Mouse (Mus musculus): ENCODE measurements around the gene Filip1l. TPM values are rescaled to one million over a fixed set of nuclear protein-coding genes. Genes with fewer than 3 reads are reported as not detected.

Filip1l gene
- polyA plus RNA-seq, 1 experiment from 2014 or later = 25.5 TPM

DNA sequence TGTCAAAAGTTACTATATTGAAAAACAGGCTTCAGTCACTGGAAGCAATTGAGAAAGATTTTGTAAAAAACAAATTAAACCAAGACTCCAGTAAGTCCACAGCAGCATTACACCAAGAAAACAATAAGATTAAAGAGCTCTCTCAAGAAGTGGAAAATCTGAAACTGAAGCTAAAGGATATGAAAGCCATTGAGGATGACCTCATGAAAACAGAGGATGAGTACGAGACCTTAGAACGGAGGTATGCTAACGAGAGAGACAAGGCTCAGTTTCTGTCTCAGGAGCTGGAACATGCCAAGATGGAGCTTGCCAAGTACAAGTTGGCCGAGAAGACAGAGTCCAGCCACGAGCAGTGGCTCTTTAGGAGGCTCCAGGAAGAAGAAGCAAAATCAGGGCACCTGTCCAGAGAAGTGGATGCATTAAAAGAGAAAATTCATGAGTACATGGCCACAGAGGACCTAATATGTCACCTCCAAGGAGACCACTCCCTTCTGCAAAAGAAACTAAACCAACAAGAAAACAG is 218.0 kb downstream of the Filip1l start:
- Histone ChIP-seq H3K27ac (no peak overlapping the region), H3K36me3 (peaks cover 29% of the 10 kb centered on the region), H3K9ac (replicated peaks) (no peak overlapping the region), H3K4me3 (replicated peaks) (no peak overlapping the region), H3K27me3 (no peaks in the 10 kb centered on the region), H3K4me1 (replicated peaks) (peaks cover 14% of the 10 kb centered on the region), H3K9me3 (no peaks in the 10 kb centered on the region), H3K4me2 (no peak overlapping the region)
- 91% methylated on average over 5 of the region's 5 CpGs for WGBS
- ATAC-seq (ENCODE audit: insufficient number of reproducible peaks, insufficient read depth, low FRiP score, low TSS enrichment, low read depth) = no peak

DNA sequence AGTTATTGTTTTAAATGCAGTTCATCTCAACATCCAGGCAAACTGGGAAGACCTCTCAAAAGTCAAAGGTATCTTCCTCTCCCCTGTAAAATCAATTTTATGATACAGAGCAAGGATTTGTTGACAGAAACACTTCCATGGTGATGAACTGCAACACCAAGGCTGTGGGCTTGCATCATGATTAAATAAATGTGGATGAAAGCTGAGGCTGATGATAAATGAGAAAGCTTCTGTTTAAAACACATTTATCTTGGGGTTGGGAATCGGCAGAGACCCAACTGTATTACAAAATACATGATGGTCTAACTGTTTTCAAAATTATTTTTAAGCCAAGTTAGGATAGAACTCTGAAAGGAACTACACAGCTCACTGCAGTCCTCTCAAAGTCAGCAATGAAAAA is 220.9 kb downstream of the Filip1l start:
- no peak overlapping the region for H3K4me3 ChIP-seq (replicated peaks)
- 86% methylated on average over 1 of the region's 1 CpGs for whole genome bisulfite sequencing

DNA sequence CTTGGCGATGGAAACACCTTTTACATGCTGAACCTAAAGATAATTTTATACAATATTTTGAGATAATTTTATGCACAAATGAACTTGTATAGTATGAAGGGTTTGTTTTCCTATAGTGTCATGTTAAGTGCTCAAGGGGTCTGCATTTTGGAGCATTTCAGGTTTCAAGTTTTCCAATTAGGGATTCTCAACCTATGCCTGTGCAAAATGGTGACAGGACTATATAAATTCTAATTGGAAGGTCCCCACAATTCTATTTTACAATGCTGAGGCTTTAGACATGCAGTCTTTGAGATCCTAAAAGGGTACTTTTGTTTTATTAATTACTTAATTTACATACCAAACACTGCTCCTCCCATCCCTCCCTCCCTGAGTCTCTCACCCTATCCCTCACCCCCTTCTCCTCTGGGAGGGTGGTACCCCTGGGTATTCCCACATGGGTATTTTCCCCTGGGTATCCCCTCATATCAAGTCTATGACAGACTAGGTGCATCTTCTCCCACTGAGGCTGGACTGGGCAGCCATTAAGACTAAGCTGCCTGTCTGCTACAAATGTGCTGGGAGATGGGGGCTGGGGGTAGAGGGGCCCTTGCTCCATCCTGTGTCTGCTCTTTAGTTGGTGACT is 223.0 kb downstream of the Filip1l start:
- Histone ChIP-seq H3K36me3 (peaks cover 15% of the 10 kb centered on the region), H3K4me3 (replicated peaks) (no peak overlapping the region), H3K27ac (no peak overlapping the region), H3K27me3 (no peaks in the 10 kb centered on the region), H3K9ac (replicated peaks) (no peak overlapping the region), H3K4me1 (replicated peaks) (peaks cover 14% of the 10 kb centered on the region), H3K4me2 (no peak overlapping the region), H3K9me3 (no peaks in the 10 kb centered on the region)
- 94% methylated on average over 1 of the region's 1 CpGs for WGBS
- no peak for ATAC-seq (ENCODE audit: insufficient number of reproducible peaks, insufficient read depth, low FRiP score, low TSS enrichment, low read depth)

More for the DNA sequence above, 220.9 kb downstream of the Filip1l start:
- Histone ChIP-seq H3K27me3 (no peaks in the 10 kb centered on the region), H3K9ac (replicated peaks) (no peak overlapping the region), H3K4me1 (replicated peaks) (peaks cover 14% of the 10 kb centered on the region), H3K9me3 (no peaks in the 10 kb centered on the region), H3K4me2 (no peak overlapping the region), H3K36me3 (peaks cover 29% of the 10 kb centered on the region), H3K27ac (no peak overlapping the region)
- ATAC-seq (ENCODE audit: insufficient number of reproducible peaks, insufficient read depth, low FRiP score, low TSS enrichment, low read depth) = no peak

DNA sequence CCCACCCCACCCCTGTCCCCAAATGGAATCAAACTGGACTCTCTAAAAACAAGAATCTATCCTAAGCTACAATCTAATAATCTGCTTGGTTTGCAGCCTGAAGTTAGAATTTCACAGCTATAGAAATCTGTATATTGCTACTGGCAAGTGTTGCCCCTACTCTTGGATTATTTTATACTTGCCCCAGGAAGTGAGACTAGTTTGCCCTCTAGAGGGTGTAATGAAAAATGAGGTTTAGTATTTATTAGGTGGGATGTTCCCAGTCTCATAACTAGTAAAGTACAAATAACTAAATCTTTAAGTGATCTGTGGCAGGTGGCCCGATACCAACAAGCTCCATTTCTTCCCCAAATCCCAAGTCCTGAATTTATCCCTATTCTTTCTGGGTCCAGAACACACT is 224.6 kb downstream of the Filip1l start:
- H3K4me2 ChIP-seq = no peak overlapping the region
- H3K9ac ChIP-seq (replicated peaks) = no peak overlapping the region
- ATAC-seq (ENCODE audit: insufficient number of reproducible peaks, insufficient read depth, low FRiP score, low TSS enrichment, low read depth) = no peak
- H3K27ac ChIP-seq = no peak overlapping the region
- no peaks in the 10 kb centered on the region for H3K9me3 ChIP-seq
- H3K4me1 ChIP-seq (replicated peaks) = peaks cover 9% of the 10 kb centered on the region; the same call in 1 of the 2 replicates
- H3K4me3 ChIP-seq (replicated peaks) = no peak overlapping the region
- H3K27me3 ChIP-seq = no peaks in the 10 kb centered on the region
- WGBS = 90% methylated on average over 1 of the region's 1 CpGs
- no peaks in the 10 kb centered on the region for H3K36me3 ChIP-seq

DNA sequence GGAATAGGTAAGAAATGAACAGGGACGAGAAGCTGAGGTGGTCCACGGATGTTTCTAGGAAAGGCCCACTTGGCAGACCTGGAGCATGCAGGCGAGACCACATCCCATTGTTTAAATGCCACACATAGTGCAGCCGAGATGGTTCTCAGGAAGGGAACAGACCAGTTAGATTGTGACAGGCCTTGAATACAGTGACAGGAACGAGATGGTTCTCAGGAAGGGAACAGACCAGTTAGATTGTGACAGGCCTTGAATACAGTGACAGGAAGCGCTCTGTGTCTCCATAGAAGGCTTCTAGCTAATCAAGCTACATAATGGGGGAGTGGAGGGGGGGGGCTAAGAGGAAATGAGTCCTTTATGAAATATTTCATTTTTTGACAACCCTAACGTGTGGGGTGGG is 227.1 kb downstream of the Filip1l start:
- no peak for ATAC-seq (ENCODE audit: insufficient number of reproducible peaks, insufficient read depth, low FRiP score, low TSS enrichment, low read depth)
- Histone ChIP-seq H3K9ac (replicated peaks) (no peak overlapping the region), H3K4me3 (replicated peaks) (no peak overlapping the region), H3K27ac (0 out of 2 replicates have a peak overlapping the region, but pooled peaks have one; percentile 47), H3K4me1 (replicated peaks) (peaks cover 3% of the 10 kb centered on the region; the same call in 1 of the 2 replicates), H3K4me2 (no peak overlapping the region), H3K27me3 (no peaks in the 10 kb centered on the region), H3K36me3 (no peaks in the 10 kb centered on the region), H3K9me3 (no peaks in the 10 kb centered on the region)
- 76% methylated on average over 7 of the region's 7 CpGs for WGBS

DNA sequence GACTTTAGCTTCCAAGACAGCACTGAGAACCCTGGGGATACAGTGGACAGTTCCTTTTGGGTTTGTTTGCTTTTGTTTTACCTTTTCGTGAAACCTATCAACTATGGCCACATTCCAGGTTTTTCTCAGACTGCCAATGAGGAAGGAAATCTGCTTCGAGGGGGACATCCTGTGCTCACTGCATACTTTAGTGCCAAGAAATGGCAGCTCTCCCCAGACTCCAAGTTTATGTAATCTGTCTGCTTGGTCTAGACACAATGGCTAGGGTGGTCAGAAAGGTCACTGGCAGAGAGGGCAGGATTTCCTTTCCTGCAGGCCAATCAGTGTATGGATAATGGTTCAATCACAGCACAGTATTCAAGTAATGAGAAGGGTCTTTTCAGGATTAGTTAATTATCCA is 229.1 kb downstream of the Filip1l start:
- Histone ChIP-seq H3K4me2 (no peak overlapping the region), H3K9me3 (no peaks in the 10 kb centered on the region), H3K36me3 (no peaks in the 10 kb centered on the region), H3K27ac (no peak overlapping the region), H3K9ac (replicated peaks) (no peak overlapping the region), H3K4me1 (replicated peaks) (peaks cover 3% of the 10 kb centered on the region; the same call in 1 of the 2 replicates), H3K27me3 (no peaks in the 10 kb centered on the region), H3K4me3 (replicated peaks) (no peak overlapping the region)
- ATAC-seq (ENCODE audit: insufficient number of reproducible peaks, insufficient read depth, low FRiP score, low TSS enrichment, low read depth) = no peak
- WGBS = 82% methylated on average over 2 of the region's 2 CpGs

DNA sequence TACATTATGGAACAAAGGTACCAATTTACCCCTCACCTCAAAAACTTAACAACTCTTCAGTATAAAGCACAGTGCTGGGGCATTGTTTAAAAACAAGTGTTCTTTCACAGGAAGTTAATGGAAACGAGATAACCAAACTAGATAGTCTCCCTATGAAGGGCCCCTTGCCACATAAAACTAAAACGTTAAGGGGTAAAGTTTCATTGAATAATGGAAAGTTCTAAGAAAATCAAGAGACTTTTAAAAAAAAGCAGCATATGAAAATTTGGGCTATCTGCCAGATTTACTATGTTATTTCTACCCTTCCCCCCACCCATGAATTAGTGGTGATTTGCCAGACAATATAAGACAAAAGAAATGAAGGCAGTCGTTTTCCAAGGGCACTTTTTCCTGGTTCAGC is 232.3 kb downstream of the Filip1l start:
- WGBS = 60% methylated on average over 3 of the region's 3 CpGs
- Histone ChIP-seq H3K9ac (replicated peaks) (no peak overlapping the region), H3K4me2 (no peak overlapping the region), H3K4me1 (replicated peaks) (peaks cover 3% of the 10 kb centered on the region; the same call in 1 of the 2 replicates), H3K27me3 (no peaks in the 10 kb centered on the region), H3K36me3 (no peaks in the 10 kb centered on the region), H3K9me3 (no peaks in the 10 kb centered on the region), H3K4me3 (replicated peaks) (no peak overlapping the region), H3K27ac (no peak overlapping the region)
- ATAC-seq (ENCODE audit: insufficient number of reproducible peaks, insufficient read depth, low FRiP score, low TSS enrichment, low read depth) = no peak

DNA sequence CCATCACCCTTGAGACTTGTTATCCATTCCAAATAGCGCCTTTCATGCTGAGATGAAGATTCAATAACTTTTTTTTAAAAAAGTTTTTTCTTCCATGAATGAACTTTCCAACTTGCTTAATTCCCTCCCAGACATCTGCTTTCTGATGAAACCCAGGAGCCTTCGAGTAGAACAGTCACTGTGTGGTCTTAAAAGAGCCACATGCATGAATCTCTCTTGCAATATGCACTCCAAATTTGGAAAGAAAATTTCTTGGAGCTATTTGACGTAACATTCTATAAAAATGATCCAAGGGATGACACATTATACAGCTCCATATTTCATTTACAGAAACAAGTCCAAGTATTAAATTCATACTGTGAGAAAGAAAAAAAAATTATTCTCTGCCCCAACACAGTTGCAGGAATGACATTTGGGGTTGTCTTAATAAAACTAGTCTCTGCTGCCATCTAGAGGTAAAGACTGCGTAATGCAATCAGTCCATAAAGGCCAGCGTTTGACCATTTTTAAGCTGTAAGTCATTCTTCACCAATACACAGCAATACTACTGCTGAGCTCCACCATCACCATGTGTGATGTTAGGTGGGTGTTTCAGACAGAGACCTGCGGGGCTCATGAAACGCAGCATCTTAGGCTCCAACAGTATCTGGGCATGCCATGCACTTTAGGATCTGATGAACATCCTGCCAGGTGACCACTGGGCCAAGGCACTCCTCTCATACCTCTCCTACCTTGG is 240.7 kb downstream of the Filip1l start:
- Histone ChIP-seq H3K36me3 (no peaks in the 10 kb centered on the region), H3K27me3 (no peaks in the 10 kb centered on the region), H3K9me3 (no peaks in the 10 kb centered on the region), H3K4me1 (replicated peaks) (no peaks in the 10 kb centered on the region), H3K4me2 (no peak overlapping the region), H3K9ac (replicated peaks) (no peak overlapping the region), H3K27ac (no peak overlapping the region), H3K4me3 (replicated peaks) (no peak overlapping the region)
- ATAC-seq (ENCODE audit: insufficient number of reproducible peaks, insufficient read depth, low FRiP score, low TSS enrichment, low read depth) = no peak
- 41% methylated on average over 7 of the region's 7 CpGs for WGBS

DNA sequence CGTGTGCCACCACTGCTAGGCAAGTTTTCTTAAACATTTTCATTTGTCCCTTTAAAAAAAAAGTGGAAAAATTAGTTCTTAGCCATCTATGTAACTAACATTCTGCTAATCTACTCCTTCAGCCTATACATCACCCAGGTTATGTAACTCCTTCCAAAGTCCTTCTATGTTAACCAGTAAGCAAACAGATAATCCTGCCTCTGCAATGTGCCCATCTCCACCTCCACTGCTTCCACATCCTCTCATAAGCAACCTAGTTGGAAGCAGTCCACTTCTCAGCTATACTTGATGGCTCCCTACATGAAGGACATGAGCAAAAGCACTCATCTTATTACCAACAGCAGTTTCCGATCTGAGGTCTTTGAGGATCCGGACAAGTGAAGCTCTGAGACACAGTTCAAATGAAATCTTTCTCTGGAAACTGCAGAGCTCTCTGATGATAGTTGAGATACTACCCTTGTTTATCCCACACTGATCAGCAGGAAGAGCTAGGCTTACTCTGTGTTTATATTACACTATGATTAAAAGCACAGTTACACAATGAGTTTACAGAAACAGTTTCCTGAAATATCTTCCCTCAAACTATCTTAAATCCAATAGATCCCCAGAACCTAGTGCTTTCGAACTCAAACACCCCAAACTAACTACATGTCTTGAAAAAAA is 244.5 kb downstream of the Filip1l start:
- ATAC-seq (ENCODE audit: insufficient number of reproducible peaks, insufficient read depth, low FRiP score, low TSS enrichment, low read depth) = no peak
- H3K27ac ChIP-seq = no peak overlapping the region
- H3K4me3 ChIP-seq (replicated peaks) = no peak overlapping the region
- no peaks in the 10 kb centered on the region for H3K4me1 ChIP-seq (replicated peaks)
- H3K9me3 ChIP-seq = no peaks in the 10 kb centered on the region
- 86% methylated on average over 4 of the region's 4 CpGs for WGBS
- no peak overlapping the region for H3K9ac ChIP-seq (replicated peaks)
- H3K36me3 ChIP-seq = no peaks in the 10 kb centered on the region
- no peak overlapping the region for H3K4me2 ChIP-seq
- no peaks in the 10 kb centered on the region for H3K27me3 ChIP-seq

DNA sequence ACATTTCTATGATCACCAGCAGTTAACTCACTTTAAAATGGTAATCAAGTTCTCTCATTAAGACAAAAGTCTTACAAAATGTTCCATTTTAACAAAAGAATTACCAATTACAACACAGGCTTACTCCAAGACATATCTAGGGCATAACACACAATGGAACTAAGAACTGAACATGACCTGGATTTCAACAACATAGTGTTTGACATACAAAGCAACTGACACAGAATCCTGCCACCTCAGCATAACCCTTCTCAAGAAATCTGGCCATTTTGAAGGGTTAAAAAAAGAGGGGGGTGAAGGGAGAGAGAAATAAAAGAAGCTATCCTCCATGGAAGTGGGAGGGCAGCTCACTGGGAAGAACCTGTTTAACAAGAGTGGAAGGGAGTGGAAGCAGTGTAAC is 248.1 kb downstream of the Filip1l start:
- Histone ChIP-seq H3K36me3 (no peaks in the 10 kb centered on the region), H3K4me2 (no peak overlapping the region), H3K4me3 (replicated peaks) (no peak overlapping the region), H3K4me1 (replicated peaks) (peaks cover 3% of the 10 kb centered on the region; the same call in 1 of the 2 replicates), H3K9ac (replicated peaks) (no peak overlapping the region), H3K27ac (no peak overlapping the region), H3K27me3 (no peaks in the 10 kb centered on the region), H3K9me3 (no peaks in the 10 kb centered on the region)
- no peak for ATAC-seq (ENCODE audit: insufficient number of reproducible peaks, insufficient read depth, low FRiP score, low TSS enrichment, low read depth)

Data from limb, embryonic 12.5 days (tissue).